Mouse (Mus musculus) limb, embryonic 10.5 days (tissue): ENCODE measurements at regions not wholly inside any gene's neighbourhood (a gene's known extent, or its start where the extent isn't known, plus 50 kb on each side); places are given as distances from the start of the nearest gene placed in this dataset.

Experiments
- DNase-seq: peaks from one replicate; pipeline ENCODE4 v3.0.0-alpha.2; 2017; ENCODE audit warnings: low spot score
- H3K27ac ChIP-seq: fragments of 300-500 bp; sonication (generic); 2 replicates; pipeline ENCODE4 v1.5.1; 2016; ENCODE audit warnings: mild to moderate bottlenecking
- H3K27me3 ChIP-seq: fragments of 300-500 bp; sonication (generic); 2 replicates; pipeline ENCODE4 v1.6.1; 2016; ENCODE audit warnings: low read depth, mild to moderate bottlenecking; ENCODE audit not compliant: poor library complexity, severe bottlenecking
- H3K36me3 ChIP-seq: fragments of 300-500 bp; sonication (generic); 2 replicates; pipeline ENCODE4 v1.6.1; 2016; ENCODE audit warnings: mild to moderate bottlenecking, moderate library complexity
- H3K4me1 ChIP-seq: fragments of 300-500 bp; sonication (generic); 2 replicates; pipeline ENCODE4 v1.6.1; 2016
- H3K4me3 ChIP-seq: fragments of 300-500 bp; sonication (generic); 2 replicates; pipeline ENCODE4 v1.5.1; 2016; ENCODE audit warnings: mild to moderate bottlenecking, moderate library complexity
- H3K9me3 ChIP-seq: fragments of 300-500 bp; sonication (generic); replicated peaks from 2 replicates; pipeline ENCODE4 v1.6.1; 2016; ENCODE audit warnings: mild to moderate bottlenecking
- WGBS: fragments of 180-500 bp; shearing (Covaris S2); methylation state at CpG from one replicate; pipeline ENCODE4 v1.1.7; 2016; 5-methylcytosine and 5-hydroxymethylcytosine counted together

DNA sequence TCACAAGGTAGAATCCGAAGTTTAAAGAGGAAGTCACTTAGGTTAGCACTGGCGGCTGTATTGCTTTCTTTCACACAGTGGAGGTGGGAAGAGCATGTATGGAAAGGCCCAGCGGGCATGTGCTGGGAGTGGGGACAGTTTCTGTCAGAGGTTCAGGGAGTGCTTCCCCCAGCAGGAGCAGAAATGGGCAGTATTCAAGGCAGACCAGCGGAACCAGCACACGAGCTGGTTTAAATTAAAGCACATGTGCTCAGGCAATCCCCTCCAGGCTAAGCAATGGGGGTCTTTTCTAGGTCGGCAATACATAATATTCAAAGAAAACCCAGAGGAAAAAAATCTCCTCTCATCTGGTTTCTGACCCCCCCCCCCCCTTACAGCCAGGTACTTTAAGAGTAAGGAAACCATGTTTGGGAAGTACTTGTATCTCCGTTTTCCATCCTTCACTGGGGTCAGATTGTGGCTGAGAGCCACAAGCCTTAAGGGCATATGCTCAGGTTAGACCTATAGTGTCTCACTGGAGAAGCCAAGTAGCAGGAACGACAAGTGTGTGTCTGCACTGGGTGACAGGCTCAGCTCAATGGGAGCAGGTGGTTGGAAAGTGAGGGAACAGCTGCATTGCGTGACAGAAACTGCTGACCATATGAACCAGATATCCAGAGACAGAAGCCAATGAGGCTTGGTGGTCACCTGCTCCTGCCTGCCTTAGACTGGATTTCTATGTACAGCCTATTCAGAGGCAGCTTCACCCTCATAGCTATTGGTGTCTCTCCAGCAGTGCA is 111.3 kb upstream of the Mycn start:
- WGBS = 35% methylated on average over 9 of the region's 9 CpGs
- Histone ChIP-seq H3K27me3 (no peaks in the 10 kb centered on the region), H3K9me3 (no peaks in the 10 kb centered on the region), H3K4me1 (peaks cover 76% of the 10 kb centered on the region), H3K27ac (peak overlapping the region; percentile 75), H3K4me3 (no peak overlapping the region), H3K36me3 (no peaks in the 10 kb centered on the region)
- peak; percentile 54 for DNase-seq

DNA sequence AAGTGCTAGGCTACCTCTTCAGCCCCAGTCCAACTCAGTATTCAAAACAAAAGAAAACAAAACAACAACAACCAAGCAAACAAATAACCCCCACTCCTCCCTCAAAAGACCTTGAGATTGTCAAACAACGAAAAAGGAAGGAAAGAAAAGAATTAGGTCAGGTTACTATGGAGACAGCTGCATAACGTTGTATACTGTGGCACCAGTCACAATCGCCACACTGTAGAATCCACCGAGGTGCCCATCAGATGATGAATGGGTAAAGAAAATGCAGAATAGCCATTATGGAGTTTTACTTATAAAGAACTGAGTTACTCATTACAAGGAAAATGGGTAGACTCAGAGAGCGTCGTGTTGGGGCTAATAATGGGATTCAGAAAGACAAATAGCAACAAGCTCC is 110.5 kb upstream of the Mycn start:
- H3K36me3 ChIP-seq = no peaks in the 10 kb centered on the region
- H3K4me3 ChIP-seq = no peak overlapping the region
- WGBS = 78% methylated on average over 6 of the region's 6 CpGs
- peak overlapping the region; percentile 75; the same call in 1 of the 2 replicates for H3K27ac ChIP-seq
- no peaks in the 10 kb centered on the region for H3K27me3 ChIP-seq
- DNase-seq = no peak
- H3K9me3 ChIP-seq = no peaks in the 10 kb centered on the region
- peaks cover 85% of the 10 kb centered on the region for H3K4me1 ChIP-seq

DNA sequence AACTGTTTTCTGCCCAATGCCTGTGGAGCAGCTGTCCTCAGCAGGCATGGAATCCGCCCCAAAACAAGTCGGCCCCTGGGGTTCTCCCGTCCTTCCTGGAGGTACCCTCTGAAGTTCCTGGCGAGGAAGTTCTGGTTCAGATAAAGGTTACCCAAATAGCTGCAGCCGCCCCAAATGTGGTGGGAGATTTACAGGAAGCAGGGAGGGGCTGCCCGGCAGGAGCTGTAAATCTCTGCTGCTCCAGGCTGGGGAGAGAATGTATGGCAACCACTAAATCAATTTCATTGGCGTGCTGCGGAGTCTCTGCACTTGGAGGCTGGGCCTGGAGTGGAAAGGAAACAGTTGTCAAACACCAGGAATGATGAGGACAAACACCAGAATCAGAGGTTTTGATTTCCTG is 107.9 kb upstream of the Mycn start:
- peak overlapping the region; percentile 31 for H3K4me3 ChIP-seq
- no peaks in the 10 kb centered on the region for H3K27me3 ChIP-seq
- peak; percentile 80 for DNase-seq
- 4% methylated on average over 8 of the region's 8 CpGs for WGBS
- H3K27ac ChIP-seq = peak overlapping the region; percentile 82
- H3K36me3 ChIP-seq = no peaks in the 10 kb centered on the region
- H3K4me1 ChIP-seq = peaks cover 99% of the 10 kb centered on the region
- H3K9me3 ChIP-seq = no peaks in the 10 kb centered on the region

DNA sequence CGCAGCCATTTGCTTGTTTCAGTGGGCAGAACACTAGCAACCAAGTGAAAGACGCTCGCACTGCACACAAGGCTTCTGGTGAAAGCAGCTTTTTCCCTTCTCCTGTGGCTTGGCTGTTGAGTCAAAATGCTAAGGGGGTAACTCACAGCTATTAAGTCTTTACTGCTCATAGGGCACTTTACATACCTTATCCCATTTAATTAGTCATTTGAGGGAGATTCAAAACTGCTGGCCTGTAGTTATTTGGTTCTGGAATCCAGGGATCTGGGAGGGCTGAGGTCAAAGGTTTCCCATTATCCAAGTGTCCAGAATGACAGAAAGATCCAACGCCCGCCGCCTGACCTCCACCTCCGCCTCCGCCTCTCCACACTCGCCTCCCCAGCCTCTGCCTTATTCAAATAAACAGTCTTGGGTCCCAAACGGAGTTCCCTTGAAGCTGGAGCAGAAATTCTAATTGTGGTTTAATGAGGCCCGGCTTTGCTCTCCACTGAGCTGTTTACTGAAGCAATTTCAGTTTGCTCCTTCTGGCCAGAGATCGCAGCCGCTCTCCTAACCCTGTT is 106.5 kb upstream of the Mycn start:
- H3K36me3 ChIP-seq = no peaks in the 10 kb centered on the region
- peak; percentile 74 for DNase-seq
- H3K4me1 ChIP-seq = peaks cover 99% of the 10 kb centered on the region
- 8% methylated on average over 13 of the region's 13 CpGs for WGBS
- H3K27me3 ChIP-seq = no peaks in the 10 kb centered on the region
- H3K27ac ChIP-seq = peak overlapping the region; percentile 82
- H3K9me3 ChIP-seq = no peaks in the 10 kb centered on the region
- H3K4me3 ChIP-seq = no peak overlapping the region

DNA sequence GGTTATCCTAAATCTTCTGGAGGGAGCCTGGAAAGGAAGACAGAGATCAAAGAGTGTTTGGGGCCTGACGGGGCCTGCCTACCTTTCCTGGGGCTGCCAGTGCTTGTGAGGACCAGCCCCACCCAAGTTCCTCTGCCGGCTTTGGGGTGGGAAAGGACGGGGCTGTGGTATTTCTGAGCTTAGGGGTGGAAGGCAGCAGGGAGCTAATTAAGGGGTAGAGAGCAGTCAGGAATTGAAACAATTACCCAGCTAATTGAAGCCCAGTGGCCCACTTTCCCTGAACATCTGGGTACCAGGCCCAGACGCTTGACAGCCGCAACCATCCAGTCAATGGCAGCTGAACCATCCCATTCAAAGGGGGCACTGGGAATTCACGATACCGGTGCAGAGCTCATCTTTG is 101.2 kb upstream of the Mycn start:
- Histone ChIP-seq H3K27me3 (no peaks in the 10 kb centered on the region), H3K4me1 (peaks cover 64% of the 10 kb centered on the region), H3K36me3 (no peaks in the 10 kb centered on the region), H3K9me3 (no peaks in the 10 kb centered on the region), H3K4me3 (no peak overlapping the region), H3K27ac (peak overlapping the region; percentile 73)
- 16% methylated on average over 7 of the region's 7 CpGs for WGBS
- peak; percentile 70 for DNase-seq

DNA sequence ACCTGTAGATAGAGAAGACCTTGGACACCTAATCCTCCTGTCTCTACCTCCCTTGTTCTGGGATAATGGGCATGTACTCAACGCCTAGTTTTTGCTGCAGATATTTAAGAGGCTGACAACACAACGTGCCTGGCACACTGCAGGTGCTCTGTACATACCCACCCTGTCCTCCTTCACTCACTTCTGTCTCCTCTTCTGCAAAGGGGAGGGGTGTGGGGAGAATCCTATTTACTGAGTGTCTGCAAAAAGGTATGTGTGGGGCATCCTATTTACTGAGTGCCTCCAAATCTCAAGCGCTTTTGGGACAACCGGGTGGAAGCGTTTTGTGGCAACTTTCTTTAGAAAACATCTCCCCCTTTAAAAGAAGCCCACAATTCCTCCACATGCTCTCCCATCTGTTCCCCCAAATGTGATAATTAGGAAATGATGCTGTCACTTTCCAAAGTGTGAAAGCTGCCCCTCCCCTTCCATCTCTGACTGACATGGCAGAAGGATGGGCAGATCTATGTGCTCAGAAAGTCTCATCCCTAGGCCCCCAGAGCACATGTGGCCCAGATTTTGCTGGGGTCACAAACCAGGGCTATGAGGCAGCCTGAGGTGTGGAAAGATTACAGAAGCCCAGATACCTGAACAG is 93.5 kb upstream of the Mycn start:
- 79% methylated on average over 5 of the region's 5 CpGs for WGBS
- no peaks in the 10 kb centered on the region for H3K27me3 ChIP-seq
- no peak overlapping the region for H3K27ac ChIP-seq
- H3K4me1 ChIP-seq = peaks cover 11% of the 10 kb centered on the region; the same call in 1 of the 2 replicates
- no peaks in the 10 kb centered on the region for H3K9me3 ChIP-seq
- no peak overlapping the region for H3K4me3 ChIP-seq
- no peak for DNase-seq
- H3K36me3 ChIP-seq = no peaks in the 10 kb centered on the region

DNA sequence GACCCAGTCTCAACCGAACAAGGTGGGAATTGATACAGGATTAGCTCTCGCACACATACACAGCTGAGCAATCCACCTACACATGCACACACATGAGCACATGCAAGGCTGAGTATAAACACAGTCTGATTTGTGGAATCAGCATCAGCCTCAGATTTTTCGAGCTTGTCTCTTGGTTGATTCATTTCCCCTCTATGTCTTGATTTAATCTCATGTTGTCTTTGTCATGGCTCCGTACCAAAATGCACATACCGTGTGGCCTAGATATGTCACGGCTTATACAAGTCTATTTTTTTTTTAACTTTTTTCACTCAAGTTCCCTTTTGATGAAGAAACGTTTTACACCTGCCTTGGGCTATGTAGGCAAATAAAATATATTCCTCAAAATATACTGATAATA is 88.6 kb upstream of the Mycn start:
- peaks cover 27% of the 10 kb centered on the region for H3K4me1 ChIP-seq
- H3K27me3 ChIP-seq = no peaks in the 10 kb centered on the region
- DNase-seq = no peak
- no peaks in the 10 kb centered on the region for H3K36me3 ChIP-seq
- WGBS = 90% methylated on average over 7 of the region's 7 CpGs
- no peaks in the 10 kb centered on the region for H3K9me3 ChIP-seq
- H3K4me3 ChIP-seq = no peak overlapping the region
- no peak overlapping the region for H3K27ac ChIP-seq

DNA sequence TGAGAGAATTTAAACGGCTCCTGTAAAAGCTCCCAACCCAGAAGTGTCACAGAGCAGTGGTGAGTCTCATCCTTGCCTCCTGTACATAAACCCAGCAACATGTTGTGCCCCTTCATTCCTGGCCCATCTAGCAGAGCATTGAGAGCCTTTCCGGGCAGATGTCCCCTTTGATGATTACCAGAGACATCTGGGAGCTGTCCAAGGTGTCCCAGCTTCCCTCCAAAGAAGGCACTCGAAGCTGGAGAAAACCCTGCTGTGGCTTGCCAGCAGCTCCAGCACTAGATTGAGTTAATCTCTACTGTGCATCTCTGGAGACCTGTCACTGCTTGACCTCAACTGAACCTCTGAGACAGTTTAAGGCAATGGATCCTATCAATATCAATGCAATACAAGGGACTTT is 86.4 kb upstream of the Mycn start:
- H3K9me3 ChIP-seq = no peaks in the 10 kb centered on the region
- H3K36me3 ChIP-seq = no peaks in the 10 kb centered on the region
- peaks cover 37% of the 10 kb centered on the region for H3K4me1 ChIP-seq
- H3K4me3 ChIP-seq = no peak overlapping the region
- DNase-seq = no peak
- 29% methylated on average over 3 of the region's 3 CpGs for WGBS
- H3K27ac ChIP-seq = no peak overlapping the region
- H3K27me3 ChIP-seq = no peaks in the 10 kb centered on the region

DNA sequence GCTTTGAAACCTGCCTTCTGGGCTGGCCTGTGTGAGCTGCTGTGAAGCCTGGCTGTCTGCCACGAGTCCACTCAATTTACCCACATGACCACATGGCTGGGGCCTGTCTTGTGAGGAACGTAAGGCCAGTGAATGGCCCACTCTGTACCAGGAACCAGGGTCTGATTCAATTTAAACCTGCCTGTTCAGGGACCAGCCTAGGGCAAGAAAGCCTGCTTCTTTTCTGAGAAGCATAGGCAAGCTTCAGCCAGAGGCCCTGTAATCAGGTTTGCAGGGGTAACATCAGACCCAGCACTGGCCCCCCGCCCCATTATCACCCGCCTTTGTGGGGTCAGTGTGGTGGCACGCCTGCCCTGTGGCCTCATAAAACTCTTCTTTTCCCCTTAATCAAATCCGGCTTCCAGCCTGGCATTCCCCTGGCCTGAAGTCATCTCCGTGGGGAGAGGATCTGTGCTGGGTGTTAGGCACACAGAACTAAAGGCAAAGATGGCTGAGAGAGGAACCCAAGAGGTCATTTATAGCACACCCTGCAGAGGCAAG is 84.4 kb upstream of the Mycn start:
- Histone ChIP-seq H3K4me3 (no peak overlapping the region), H3K9me3 (no peaks in the 10 kb centered on the region), H3K4me1 (peaks cover 33% of the 10 kb centered on the region), H3K27ac (peak overlapping the region; percentile 78), H3K27me3 (no peaks in the 10 kb centered on the region), H3K36me3 (no peaks in the 10 kb centered on the region)
- 20% methylated on average over 7 of the region's 7 CpGs for WGBS
- DNase-seq = peak; percentile 42

DNA sequence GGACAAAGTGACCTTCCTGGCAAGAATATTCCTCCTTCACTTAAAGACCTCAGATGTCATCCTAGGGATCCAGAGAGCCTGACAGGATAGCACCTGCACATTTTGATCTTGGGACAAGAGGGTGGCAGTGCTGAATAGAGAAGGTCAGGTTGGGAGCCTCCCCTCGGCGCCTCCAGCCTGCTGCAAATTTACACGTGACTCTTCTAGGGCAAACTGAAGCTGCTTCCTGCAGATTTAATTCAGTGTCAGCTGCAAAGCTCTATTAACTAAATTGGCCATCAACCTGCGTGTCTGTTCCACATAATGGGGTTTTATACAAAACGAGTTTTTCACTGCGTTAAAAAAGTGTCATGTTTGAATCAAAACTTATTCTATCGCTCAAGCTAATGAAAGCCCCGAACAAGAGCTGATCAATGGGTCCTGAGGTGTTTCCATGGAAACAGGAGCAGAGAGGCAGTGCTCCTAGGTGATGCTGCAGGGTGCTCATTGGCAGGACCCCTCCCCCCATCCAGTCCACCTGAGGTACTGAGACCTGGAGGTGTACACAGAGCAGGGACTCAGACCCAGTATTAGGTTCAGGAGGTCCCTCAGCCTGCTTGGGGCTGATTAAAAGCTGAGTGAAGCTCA is 82.6 kb upstream of the Mycn start:
- no peaks in the 10 kb centered on the region for H3K27me3 ChIP-seq
- H3K36me3 ChIP-seq = no peaks in the 10 kb centered on the region
- H3K4me1 ChIP-seq = peaks cover 33% of the 10 kb centered on the region
- H3K4me3 ChIP-seq = no peak overlapping the region
- no peak overlapping the region for H3K27ac ChIP-seq
- 75% methylated on average over 8 of the region's 8 CpGs for WGBS
- H3K9me3 ChIP-seq = no peaks in the 10 kb centered on the region
- no peak for DNase-seq

DNA sequence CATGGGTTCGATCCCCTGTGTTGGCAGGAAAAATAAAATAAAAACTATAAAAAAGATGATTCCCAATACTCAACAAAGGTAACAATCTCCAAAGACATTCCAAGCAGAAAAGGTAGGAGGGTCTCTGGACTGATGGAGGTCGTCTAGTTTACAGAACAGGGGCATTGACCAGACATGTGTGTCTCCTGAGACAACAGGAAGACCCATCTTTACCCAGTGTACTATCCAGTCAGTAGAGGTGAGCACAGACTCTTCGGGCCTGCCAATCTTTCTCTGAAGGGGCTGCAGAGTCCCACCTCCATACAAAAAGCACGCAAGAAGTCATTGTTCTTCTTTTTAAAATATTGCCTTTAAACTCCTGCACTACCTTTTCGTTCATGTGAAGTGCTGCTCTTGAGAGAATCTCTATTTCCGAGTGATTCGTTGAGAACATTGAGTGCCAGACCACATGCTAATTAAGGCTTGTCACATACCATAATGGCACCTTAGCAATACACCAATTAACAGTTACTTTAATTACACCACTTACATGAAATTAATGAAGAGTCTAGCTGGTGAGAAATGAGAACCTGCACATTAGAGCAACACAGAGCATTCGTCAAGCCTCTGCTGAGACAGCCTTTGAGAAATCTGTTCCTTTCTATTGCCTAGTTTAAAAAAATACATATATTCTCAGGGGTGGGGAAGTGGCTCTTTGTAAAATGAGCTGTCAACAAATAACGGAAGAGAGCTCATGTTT is 69.5 kb upstream of the Mycn start:
- DNase-seq = no peak
- H3K4me1 ChIP-seq = peaks cover 6% of the 10 kb centered on the region; the same call in 1 of the 2 replicates
- H3K27me3 ChIP-seq = no peaks in the 10 kb centered on the region
- no peak overlapping the region for H3K27ac ChIP-seq
- WGBS = 80% methylated on average over 9 of the region's 9 CpGs
- H3K9me3 ChIP-seq = no peaks in the 10 kb centered on the region
- H3K36me3 ChIP-seq = no peaks in the 10 kb centered on the region
- no peak overlapping the region for H3K4me3 ChIP-seq

DNA sequence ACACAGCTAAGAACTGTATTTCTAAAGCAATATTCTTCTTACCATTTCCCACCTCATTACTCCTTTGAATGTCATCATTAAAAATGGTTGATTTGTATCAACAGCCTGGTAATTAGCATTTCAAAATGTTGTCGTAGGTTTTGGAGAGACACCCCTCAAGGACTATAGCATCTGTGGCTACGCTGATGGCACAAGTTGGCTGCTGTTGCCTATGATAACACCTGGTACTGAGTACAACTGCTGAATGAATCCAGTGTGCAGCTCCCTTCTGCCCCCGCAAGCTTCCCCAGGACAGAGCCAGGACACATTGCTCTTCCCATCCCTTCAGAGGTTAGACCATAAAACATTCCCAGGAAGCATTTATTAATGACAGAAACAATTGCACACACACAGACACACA is 68.7 kb upstream of the Mycn start:
- Histone ChIP-seq H3K27me3 (no peaks in the 10 kb centered on the region), H3K4me3 (no peak overlapping the region), H3K9me3 (no peaks in the 10 kb centered on the region), H3K36me3 (no peaks in the 10 kb centered on the region), H3K4me1 (peaks cover 6% of the 10 kb centered on the region; the same call in 1 of the 2 replicates), H3K27ac (no peak overlapping the region)
- DNase-seq = no peak
- 86% methylated on average over 3 of the region's 3 CpGs for WGBS
